Mouse (Mus musculus): ENCODE measurements around the gene Cmtm5. TPM values are rescaled to one million over a fixed set of nuclear protein-coding genes. Genes with fewer than 3 reads are reported as not detected.
A peak's percentile ranks its signal among the peaks of the same experiment; 100 is the strongest.
"Not testable (repeated sequence)": the region's sequence is repeated elsewhere in the genome, so short reads cannot be mapped to it uniquely, and the experiment has no call there.

The Cmtm5 gene
- polyA plus RNA-seq, 1 experiment from 2014 or later = 3.7 TPM

- Histone ChIP-seq H3K4me2 (ENCODE audit: low read length) (no peak overlapping the region), H3K4me3 (replicated peaks; ENCODE audit: low read length) (no peak overlapping the region), H3K4me1 (replicated peaks; ENCODE audit: control insufficient read depth, insufficient read depth, low read length) (no peaks in the 10 kb centered on the region), H3K27me3 (replicated peaks; ENCODE audit: control insufficient read depth, insufficient read depth, low read length) (no peaks in the 10 kb centered on the region), H3K9ac (replicated peaks; ENCODE audit: low read depth, low read length) (no peak overlapping the region), H3K27ac (ENCODE audit: low read length) (no peak overlapping the region), H3K36me3 (ENCODE audit: control insufficient read depth, insufficient read depth) (no peaks in the 10 kb centered on the region), H3K9me3 (ENCODE audit: control insufficient read depth, low read length) (no peaks in the 10 kb centered on the region)
- 87% methylated on average over 7 of the region's 7 CpGs for WGBS
- ATAC-seq = no peak
Observed at GRCm38 (mm10) chr14:54962714-54963113, 26.7 kb downstream of the Cmtm5 start.

- ATAC-seq = no peak
- no peaks in the 10 kb centered on the region for H3K9me3 ChIP-seq (ENCODE audit: control insufficient read depth, low read length)
Observed at GRCm38 (mm10) chr14:54963727-54964126, 27.7 kb downstream of the Cmtm5 start.

GRCm38 (mm10) chr14:54965044-54965443 lies 29.0 kb downstream of the Cmtm5 start:
- 88% methylated on average over 15 of the region's 15 CpGs for WGBS
- H3K4me3 ChIP-seq (replicated peaks; ENCODE audit: low read length) = no peak overlapping the region
- no peaks in the 10 kb centered on the region for H3K9me3 ChIP-seq (ENCODE audit: control insufficient read depth, low read length)
- H3K4me2 ChIP-seq (ENCODE audit: low read length) = no peak overlapping the region
- no peaks in the 10 kb centered on the region for H3K36me3 ChIP-seq (ENCODE audit: control insufficient read depth, insufficient read depth)
- no peak overlapping the region for H3K9ac ChIP-seq (replicated peaks; ENCODE audit: low read depth, low read length)
- H3K27ac ChIP-seq (ENCODE audit: low read length) = no peak overlapping the region
- ATAC-seq = no peak
- no peaks in the 10 kb centered on the region for H3K27me3 ChIP-seq (replicated peaks; ENCODE audit: control insufficient read depth, insufficient read depth, low read length)
- H3K4me1 ChIP-seq (replicated peaks; ENCODE audit: control insufficient read depth, insufficient read depth, low read length) = no peaks in the 10 kb centered on the region

More at GRCm38 (mm10) chr14:54963727-54964126, 27.7 kb downstream of the Cmtm5 start:
- no peaks in the 10 kb centered on the region for H3K4me1 ChIP-seq (replicated peaks; ENCODE audit: control insufficient read depth, insufficient read depth, low read length)
- no peak overlapping the region for H3K4me3 ChIP-seq (replicated peaks; ENCODE audit: low read length)
- no peaks in the 10 kb centered on the region for H3K27me3 ChIP-seq (replicated peaks; ENCODE audit: control insufficient read depth, insufficient read depth, low read length)
- no peak overlapping the region for H3K9ac ChIP-seq (replicated peaks; ENCODE audit: low read depth, low read length)
- no peaks in the 10 kb centered on the region for H3K36me3 ChIP-seq (ENCODE audit: control insufficient read depth, insufficient read depth)
- no peak overlapping the region for H3K27ac ChIP-seq (ENCODE audit: low read length)
- H3K4me2 ChIP-seq (ENCODE audit: low read length) = no peak overlapping the region
- WGBS = 92% methylated on average over 11 of the region's 11 CpGs

GRCm38 (mm10) chr14:54965631-54966030 lies 29.6 kb downstream of the Cmtm5 start:
- H3K9ac ChIP-seq (replicated peaks; ENCODE audit: low read depth, low read length) = no peak overlapping the region
- H3K4me2 ChIP-seq (ENCODE audit: low read length) = no peak overlapping the region
- WGBS = 78% methylated on average over 6 of the region's 6 CpGs
- H3K9me3 ChIP-seq (ENCODE audit: control insufficient read depth, low read length) = no peaks in the 10 kb centered on the region
- H3K36me3 ChIP-seq (ENCODE audit: control insufficient read depth, insufficient read depth) = no peaks in the 10 kb centered on the region
- no peak overlapping the region for H3K27ac ChIP-seq (ENCODE audit: low read length)
- no peak for ATAC-seq
- H3K27me3 ChIP-seq (replicated peaks; ENCODE audit: control insufficient read depth, insufficient read depth, low read length) = no peaks in the 10 kb centered on the region
- H3K4me1 ChIP-seq (replicated peaks; ENCODE audit: control insufficient read depth, insufficient read depth, low read length) = no peaks in the 10 kb centered on the region
- no peak overlapping the region for H3K4me3 ChIP-seq (replicated peaks; ENCODE audit: low read length)

GRCm38 (mm10) chr14:54966320-54966977 lies 30.4 kb downstream of the Cmtm5 start, which contains the start of gene Myh6:
Myh6 (minus strand) TSS chr14:54966927.
- H3K9ac ChIP-seq (replicated peaks; ENCODE audit: low read depth, low read length) = no peak within 1 kb of the TSS
- no peaks in the 10 kb centered on the region for H3K36me3 ChIP-seq (ENCODE audit: control insufficient read depth, insufficient read depth)
- 71% methylated on average over 7 of the region's 7 CpGs for WGBS
- H3K4me2 ChIP-seq (ENCODE audit: low read length) = no peak within 1 kb of the TSS
- H3K27me3 ChIP-seq (replicated peaks; ENCODE audit: control insufficient read depth, insufficient read depth, low read length) = no peaks in the 10 kb centered on the region
- no peak within 1 kb of the TSS for H3K4me3 ChIP-seq (replicated peaks; ENCODE audit: low read length)
- no peaks in the 10 kb centered on the region for H3K4me1 ChIP-seq (replicated peaks; ENCODE audit: control insufficient read depth, insufficient read depth, low read length)
- ATAC-seq = no peak
- H3K27ac ChIP-seq (ENCODE audit: low read length) = no peak within 1 kb of the TSS
- no peaks in the 10 kb centered on the region for H3K9me3 ChIP-seq (ENCODE audit: control insufficient read depth, low read length)

- no peak overlapping the region for H3K4me3 ChIP-seq (replicated peaks; ENCODE audit: low read length)
- no peaks in the 10 kb centered on the region for H3K4me1 ChIP-seq (replicated peaks; ENCODE audit: control insufficient read depth, insufficient read depth, low read length)
- 91% methylated on average over 3 of the region's 3 CpGs for WGBS
- H3K4me2 ChIP-seq (ENCODE audit: low read length) = no peak overlapping the region
- no peak overlapping the region for H3K27ac ChIP-seq (ENCODE audit: low read length)
- H3K27me3 ChIP-seq (replicated peaks; ENCODE audit: control insufficient read depth, insufficient read depth, low read length) = no peaks in the 10 kb centered on the region
- H3K9ac ChIP-seq (replicated peaks; ENCODE audit: low read depth, low read length) = no peak overlapping the region
- H3K36me3 ChIP-seq (ENCODE audit: control insufficient read depth, insufficient read depth) = no peaks in the 10 kb centered on the region
- no peaks in the 10 kb centered on the region for H3K9me3 ChIP-seq (ENCODE audit: control insufficient read depth, low read length)
- ATAC-seq = no peak
Observed at GRCm38 (mm10) chr14:54967874-54968273, 31.8 kb downstream of the Cmtm5 start.

- no peak overlapping the region for H3K4me3 ChIP-seq (replicated peaks; ENCODE audit: low read length)
- H3K4me2 ChIP-seq (ENCODE audit: low read length) = no peak overlapping the region
- H3K27ac ChIP-seq (ENCODE audit: low read length) = no peak overlapping the region
- no peak for ATAC-seq
- no peak overlapping the region for H3K9ac ChIP-seq (replicated peaks; ENCODE audit: low read depth, low read length)
- no peaks in the 10 kb centered on the region for H3K36me3 ChIP-seq (ENCODE audit: control insufficient read depth, insufficient read depth)
- H3K9me3 ChIP-seq (ENCODE audit: control insufficient read depth, low read length) = no peaks in the 10 kb centered on the region
- H3K27me3 ChIP-seq (replicated peaks; ENCODE audit: control insufficient read depth, insufficient read depth, low read length) = no peaks in the 10 kb centered on the region
- H3K4me1 ChIP-seq (replicated peaks; ENCODE audit: control insufficient read depth, insufficient read depth, low read length) = no peaks in the 10 kb centered on the region
Observed at GRCm38 (mm10) chr14:54968344-54968743, 32.3 kb downstream of the Cmtm5 start.

- H3K9ac ChIP-seq (replicated peaks; ENCODE audit: low read depth, low read length); H3K4me3 ChIP-seq (replicated peaks; ENCODE audit: low read length); H3K4me2 ChIP-seq (ENCODE audit: low read length); H3K9me3 ChIP-seq (ENCODE audit: control insufficient read depth, low read length); ATAC-seq; H3K27me3 ChIP-seq (replicated peaks; ENCODE audit: control insufficient read depth, insufficient read depth, low read length); H3K36me3 ChIP-seq (ENCODE audit: control insufficient read depth, insufficient read depth); H3K4me1 ChIP-seq (replicated peaks; ENCODE audit: control insufficient read depth, insufficient read depth, low read length); H3K27ac ChIP-seq (ENCODE audit: low read length): not testable (repeated sequence)
- 94% methylated on average over 8 of the region's 11 CpGs for WGBS
Observed at GRCm38 (mm10) chr14:54972786-54973185, 36.7 kb downstream of the Cmtm5 start.

GRCm38 (mm10) chr14:54974068-54974791 lies 38.2 kb downstream of the Cmtm5 start:
- ATAC-seq = peak; percentile 79
- WGBS = 68% methylated on average over 6 of the region's 6 CpGs
- H3K4me2 ChIP-seq (ENCODE audit: low read length) = no peak overlapping the region

More at GRCm38 (mm10) chr14:54974068-54974791, 38.2 kb downstream of the Cmtm5 start:
- no peak overlapping the region for H3K4me3 ChIP-seq (replicated peaks; ENCODE audit: low read length)
- peaks cover 9% of the 10 kb centered on the region; the same call in 1 of the 2 replicates for H3K4me1 ChIP-seq (replicated peaks; ENCODE audit: control insufficient read depth, insufficient read depth, low read length)
- peak overlapping the region; percentile 86 for H3K27ac ChIP-seq (ENCODE audit: low read length)
- H3K36me3 ChIP-seq (ENCODE audit: control insufficient read depth, insufficient read depth) = no peaks in the 10 kb centered on the region
- no peak overlapping the region for H3K9ac ChIP-seq (replicated peaks; ENCODE audit: low read depth, low read length)
- H3K9me3 ChIP-seq (ENCODE audit: control insufficient read depth, low read length) = no peaks in the 10 kb centered on the region
- no peaks in the 10 kb centered on the region for H3K27me3 ChIP-seq (replicated peaks; ENCODE audit: control insufficient read depth, insufficient read depth, low read length)
